Mouse (Mus musculus): ENCODE data around the gene Rab20. TPM values are rescaled to one million over a fixed set of nuclear protein-coding genes. Genes with fewer than 3 reads are reported as not detected.

Rab20 gene
- polyA plus RNA-seq, 1 experiment from 2014 or later, result 3.1 TPM

DNA sequence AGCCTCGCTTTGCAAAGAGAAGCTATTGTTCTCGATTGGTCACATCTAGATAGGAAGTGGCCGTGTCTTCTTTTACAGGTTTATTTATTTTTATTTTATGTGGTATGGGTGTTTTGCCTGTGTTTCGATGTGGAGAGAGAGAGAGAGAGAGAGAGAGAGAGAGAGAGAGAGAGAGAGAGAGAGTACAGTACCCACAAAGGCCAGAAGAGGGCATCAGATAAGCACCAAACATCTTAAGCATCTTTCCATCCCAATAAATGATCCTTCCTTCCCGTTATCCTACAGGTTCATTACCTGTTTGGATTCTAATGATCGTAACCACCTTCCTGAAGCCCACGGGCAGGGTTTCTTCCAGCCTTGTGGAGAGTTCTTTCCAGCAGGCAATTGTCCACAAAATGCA, 55.4 kb downstream of the Rab20 start:
- no peaks in the 10 kb centered on the region for H3K36me3 ChIP-seq
- no peak overlapping the region for H3K4me3 ChIP-seq (replicated peaks)
- H3K9ac ChIP-seq, result no peak overlapping the region
- H3K27me3 ChIP-seq, result no peaks in the 10 kb centered on the region
- WGBS (ENCODE audit: insufficient replicate concordance), result 49% methylated on average over 7 of the region's 7 CpGs
- H3K9me3 ChIP-seq (replicated peaks), result no peaks in the 10 kb centered on the region
- no peak for ATAC-seq (ENCODE audit: low read depth)
- H3K4me2 ChIP-seq, result no peak overlapping the region
- no peak overlapping the region for H3K27ac ChIP-seq
- no peaks in the 10 kb centered on the region for H3K4me1 ChIP-seq (replicated peaks)
- no peak for DNase-seq

DNA sequence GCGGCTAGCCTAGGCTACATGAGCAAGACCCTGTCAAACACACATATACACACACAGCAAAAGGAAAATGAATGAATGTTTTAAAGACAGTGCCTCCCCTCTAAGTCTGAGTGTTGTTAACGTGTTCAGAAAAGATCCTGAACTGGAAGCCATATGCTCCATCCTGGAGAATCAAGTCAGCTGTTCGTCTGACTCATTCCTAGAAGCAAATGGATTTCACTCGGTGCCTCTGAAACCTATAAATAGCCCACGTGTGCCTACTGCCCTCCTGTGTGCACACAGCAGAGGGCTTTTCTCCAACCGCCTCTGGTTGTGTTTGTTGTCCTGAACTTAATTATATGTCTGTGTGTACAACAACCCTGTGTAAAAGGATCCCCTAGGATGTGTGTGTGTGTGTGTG, 56.5 kb downstream of the Rab20 start:
- Histone ChIP-seq H3K4me2 (no peak overlapping the region), H3K9ac (no peak overlapping the region), H3K27ac (no peak overlapping the region), H3K36me3 (no peaks in the 10 kb centered on the region), H3K4me1 (replicated peaks) (no peaks in the 10 kb centered on the region), H3K4me3 (replicated peaks) (no peak overlapping the region), H3K27me3 (no peaks in the 10 kb centered on the region), H3K9me3 (replicated peaks) (no peaks in the 10 kb centered on the region)
- ATAC-seq (ENCODE audit: low read depth) (no peak), DNase-seq (no peak)
- WGBS (ENCODE audit: insufficient replicate concordance), result 55% methylated on average over 6 of the region's 6 CpGs

DNA sequence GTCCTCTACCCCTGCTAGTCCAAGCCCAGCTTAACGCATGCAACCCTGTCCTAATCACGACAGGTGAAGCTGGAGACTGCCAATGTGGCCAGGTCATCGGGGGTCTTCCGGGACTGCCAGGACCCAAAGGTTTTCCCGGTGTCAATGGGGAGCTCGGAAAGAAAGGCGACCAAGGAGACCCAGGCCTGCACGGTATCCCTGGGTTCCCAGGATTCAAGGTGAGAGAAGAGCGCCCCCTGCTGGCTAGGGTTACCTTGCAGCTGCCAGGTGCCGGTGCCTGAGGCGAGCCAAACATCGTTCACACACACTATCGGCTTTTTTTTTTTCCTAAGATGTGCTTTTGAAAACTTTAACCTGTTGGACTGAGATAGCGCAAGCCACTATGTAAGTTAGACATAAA, 57.4 kb downstream of the Rab20 start:
- no peaks in the 10 kb centered on the region for H3K4me1 ChIP-seq (replicated peaks)
- H3K4me3 ChIP-seq (replicated peaks), result no peak overlapping the region
- ATAC-seq (ENCODE audit: low read depth) (no peak), DNase-seq (no peak)
- H3K9ac ChIP-seq, result no peak overlapping the region
- H3K36me3 ChIP-seq, result no peaks in the 10 kb centered on the region
- H3K27ac ChIP-seq, result no peak overlapping the region
- H3K4me2 ChIP-seq, result no peak overlapping the region
- 49% methylated on average over 14 of the region's 14 CpGs for WGBS (ENCODE audit: insufficient replicate concordance)
- H3K9me3 ChIP-seq (replicated peaks), result no peaks in the 10 kb centered on the region
- no peaks in the 10 kb centered on the region for H3K27me3 ChIP-seq

DNA sequence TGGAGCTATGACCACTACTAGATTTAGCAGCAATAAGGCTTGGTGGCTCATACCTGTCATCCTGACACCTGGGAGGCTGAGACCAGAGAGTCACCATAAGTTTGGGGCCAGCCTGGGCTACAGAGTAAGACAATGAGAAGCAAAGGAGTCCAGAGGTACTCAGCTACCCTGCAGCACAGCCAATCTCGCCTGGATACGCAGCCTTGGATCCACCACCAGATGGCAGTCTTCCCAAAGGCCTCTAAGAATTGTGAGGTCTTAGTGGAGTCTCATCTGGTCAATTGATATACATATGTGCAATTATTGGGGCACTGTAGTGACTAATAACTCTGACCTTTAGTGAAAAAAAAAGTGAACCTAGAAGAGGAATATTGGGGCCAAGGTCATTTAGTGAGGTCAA, 58.9 kb downstream of the Rab20 start:
- H3K9ac ChIP-seq, result no peak overlapping the region
- H3K27me3 ChIP-seq, result no peaks in the 10 kb centered on the region
- no peaks in the 10 kb centered on the region for H3K4me1 ChIP-seq (replicated peaks)
- H3K36me3 ChIP-seq, result no peaks in the 10 kb centered on the region
- no peaks in the 10 kb centered on the region for H3K9me3 ChIP-seq (replicated peaks)
- WGBS (ENCODE audit: insufficient replicate concordance), result 13% methylated on average over 2 of the region's 2 CpGs
- no peak overlapping the region for H3K27ac ChIP-seq
- ATAC-seq (ENCODE audit: low read depth) (no peak), DNase-seq (peak; percentile 20)
- no peak overlapping the region for H3K4me3 ChIP-seq (replicated peaks)
- H3K4me2 ChIP-seq, result no peak overlapping the region

DNA sequence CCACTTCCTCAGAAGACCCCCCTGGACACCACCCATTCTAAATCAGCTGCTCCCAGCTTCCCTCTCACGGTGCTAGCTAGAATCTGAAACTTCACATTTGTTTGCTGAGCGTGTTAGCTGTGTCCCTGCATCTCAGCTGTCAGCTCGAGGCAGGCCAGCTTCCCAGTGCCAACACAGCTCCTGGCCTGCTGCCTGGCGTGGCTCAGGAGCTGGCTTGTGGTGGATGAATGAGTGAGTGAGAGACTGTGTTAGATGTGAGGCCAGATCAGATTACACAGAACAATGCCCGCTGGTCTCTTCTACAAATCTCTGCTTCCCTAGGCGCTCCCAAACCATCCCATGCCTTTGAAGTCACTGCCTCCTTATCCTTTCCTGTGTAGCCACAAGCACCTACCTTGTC, 59.3 kb downstream of the Rab20 start:
- Histone ChIP-seq H3K36me3 (no peaks in the 10 kb centered on the region), H3K4me1 (replicated peaks) (no peaks in the 10 kb centered on the region), H3K4me3 (replicated peaks) (no peak overlapping the region), H3K27ac (no peak overlapping the region), H3K27me3 (no peaks in the 10 kb centered on the region), H3K4me2 (no peak overlapping the region), H3K9me3 (replicated peaks) (no peaks in the 10 kb centered on the region), H3K9ac (no peak overlapping the region)
- DNase-seq, result no peak
- 41% methylated on average over 6 of the region's 6 CpGs for WGBS (ENCODE audit: insufficient replicate concordance)
- no peak for ATAC-seq (ENCODE audit: low read depth)

DNA sequence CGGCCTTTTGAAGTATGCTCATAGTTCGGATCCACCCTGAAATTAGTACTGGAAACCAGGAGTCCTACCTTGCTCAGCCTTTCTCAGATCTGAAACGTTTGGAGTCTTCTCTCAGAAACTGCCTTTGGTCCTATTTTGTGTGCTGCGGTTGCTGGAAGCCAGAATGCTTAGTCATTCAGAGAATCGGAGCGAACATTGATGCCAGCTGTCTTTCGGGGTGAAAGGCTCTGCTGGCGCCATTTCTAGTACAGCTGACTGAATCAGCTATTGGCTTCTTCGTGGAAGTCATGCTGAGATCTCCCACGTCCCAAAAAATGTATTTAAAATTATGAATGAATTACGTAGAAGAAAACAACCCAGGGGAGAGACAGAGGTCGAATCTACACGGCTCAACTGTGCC, 60.7 kb downstream of the Rab20 start:
- no peak for DNase-seq
- no peak overlapping the region for H3K4me2 ChIP-seq
- H3K4me1 ChIP-seq (replicated peaks), result no peaks in the 10 kb centered on the region
- H3K9ac ChIP-seq, result no peak overlapping the region
- ATAC-seq (ENCODE audit: low read depth), result no peak
- 61% methylated on average over 13 of the region's 13 CpGs for WGBS (ENCODE audit: insufficient replicate concordance)
- H3K27ac ChIP-seq, result no peak overlapping the region
- no peaks in the 10 kb centered on the region for H3K27me3 ChIP-seq
- no peak overlapping the region for H3K4me3 ChIP-seq (replicated peaks)
- no peaks in the 10 kb centered on the region for H3K9me3 ChIP-seq (replicated peaks)
- H3K36me3 ChIP-seq, result no peaks in the 10 kb centered on the region

DNA sequence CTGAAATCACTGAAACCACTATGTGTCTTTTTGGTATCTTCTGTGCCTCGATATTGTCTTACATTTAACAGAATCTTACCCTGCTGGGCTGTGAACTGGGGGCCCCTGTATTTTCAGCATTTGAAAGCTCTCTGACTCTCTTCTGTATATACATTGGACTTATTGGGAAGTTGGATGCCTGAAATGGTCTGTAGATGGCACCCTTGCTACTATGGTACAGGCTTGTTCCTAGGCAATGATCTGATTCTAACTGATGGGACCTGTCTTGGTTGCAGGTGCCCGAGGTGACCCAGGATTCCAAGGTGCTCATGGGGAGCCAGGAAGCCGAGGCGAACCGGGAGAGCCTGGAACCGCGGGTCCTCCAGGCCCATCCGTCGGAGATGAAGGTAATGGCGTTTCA, 63.4 kb downstream of the Rab20 start:
- Histone ChIP-seq H3K4me3 (replicated peaks) (no peak overlapping the region), H3K27me3 (no peaks in the 10 kb centered on the region), H3K36me3 (no peaks in the 10 kb centered on the region), H3K9ac (no peak overlapping the region), H3K4me2 (no peak overlapping the region), H3K9me3 (replicated peaks) (no peaks in the 10 kb centered on the region), H3K27ac (no peak overlapping the region), H3K4me1 (replicated peaks) (no peaks in the 10 kb centered on the region)
- DNase-seq (no peak), ATAC-seq (ENCODE audit: low read depth) (no peak)
- WGBS (ENCODE audit: insufficient replicate concordance), result 73% methylated on average over 10 of the region's 10 CpGs

DNA sequence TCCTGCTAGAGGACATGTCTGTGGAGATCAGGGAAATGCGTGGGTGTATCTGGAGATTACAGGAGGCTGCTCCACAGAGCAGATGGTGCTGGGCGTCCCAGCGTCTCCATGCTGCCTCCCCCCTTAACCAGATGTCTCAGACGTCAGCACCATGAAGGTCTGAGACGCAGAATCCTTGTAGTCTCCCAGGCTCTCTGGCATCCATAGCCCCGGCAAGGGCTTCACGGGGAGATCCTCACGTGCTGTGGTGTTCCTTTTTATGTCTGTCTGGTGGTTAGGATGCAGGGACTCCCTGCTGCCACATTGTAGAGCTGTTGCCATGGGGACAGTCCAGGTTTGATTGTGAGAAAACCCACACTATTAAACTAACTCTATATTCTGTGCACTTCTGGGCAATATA, 64.2 kb downstream of the Rab20 start:
- no peak overlapping the region for H3K4me2 ChIP-seq
- no peaks in the 10 kb centered on the region for H3K36me3 ChIP-seq
- no peak overlapping the region for H3K4me3 ChIP-seq (replicated peaks)
- no peak overlapping the region for H3K9ac ChIP-seq
- no peak for ATAC-seq (ENCODE audit: low read depth)
- no peak overlapping the region for H3K27ac ChIP-seq
- DNase-seq, result no peak
- no peaks in the 10 kb centered on the region for H3K4me1 ChIP-seq (replicated peaks)
- no peaks in the 10 kb centered on the region for H3K27me3 ChIP-seq
- WGBS (ENCODE audit: insufficient replicate concordance), result 61% methylated on average over 8 of the region's 8 CpGs
- H3K9me3 ChIP-seq (replicated peaks), result no peaks in the 10 kb centered on the region

DNA sequence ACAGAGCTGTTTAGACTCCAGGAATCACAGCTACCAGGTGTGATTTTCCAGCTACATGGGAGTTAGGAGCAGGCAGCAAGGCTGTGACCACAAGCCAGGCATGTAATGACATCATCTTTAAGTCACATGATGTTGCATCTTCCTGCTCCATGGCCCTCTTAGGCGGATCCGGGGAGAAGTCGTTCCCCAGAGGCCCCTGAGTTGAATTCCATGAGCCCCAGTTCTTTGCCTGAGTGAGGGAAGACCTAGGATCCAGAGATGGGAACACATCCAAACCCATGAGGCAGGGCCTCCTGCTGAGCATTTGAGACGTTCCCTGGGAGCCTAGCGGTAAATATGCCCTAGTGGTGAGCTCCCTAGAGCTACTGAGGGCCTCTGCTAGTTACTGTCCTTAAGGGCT, 66.1 kb downstream of the Rab20 start:
- Histone ChIP-seq H3K27ac (no peak overlapping the region), H3K27me3 (no peaks in the 10 kb centered on the region), H3K4me2 (no peak overlapping the region), H3K36me3 (no peaks in the 10 kb centered on the region), H3K9me3 (replicated peaks) (no peaks in the 10 kb centered on the region), H3K4me3 (replicated peaks) (no peak overlapping the region), H3K9ac (no peak overlapping the region), H3K4me1 (replicated peaks) (no peaks in the 10 kb centered on the region)
- ATAC-seq (ENCODE audit: low read depth), result no peak
- WGBS (ENCODE audit: insufficient replicate concordance), result 58% methylated on average over 5 of the region's 5 CpGs
- DNase-seq, result no peak

DNA sequence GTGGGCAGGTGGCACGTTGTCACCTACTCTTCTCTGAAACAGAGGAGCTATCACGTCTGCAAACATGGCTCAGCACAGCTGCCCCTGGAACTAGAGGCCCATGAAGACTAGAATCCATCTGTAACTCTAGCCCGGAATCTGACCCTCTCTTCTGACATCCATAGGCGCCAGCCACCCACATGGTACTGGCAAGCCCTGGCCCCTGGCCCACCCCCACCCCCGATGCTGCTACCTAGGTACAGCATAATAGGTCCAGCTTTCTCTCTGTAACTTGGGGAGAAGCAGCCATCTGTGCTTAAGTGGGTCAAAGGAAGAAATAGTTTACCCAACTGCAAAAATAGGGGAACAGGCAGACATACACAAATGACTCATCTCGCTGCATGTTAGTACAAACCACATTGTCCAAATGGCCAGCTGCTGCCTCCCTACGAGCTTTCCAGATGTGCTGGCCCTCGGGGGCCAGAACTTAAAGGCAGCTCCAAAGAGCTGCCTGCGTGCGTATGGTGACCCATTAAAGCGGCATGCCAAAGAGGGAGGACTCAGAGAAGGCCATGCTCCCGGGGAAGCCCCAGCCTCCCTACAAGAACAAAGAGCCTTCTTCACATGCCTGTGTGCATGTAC, 66.9 kb downstream of the Rab20 start:
- H3K27ac ChIP-seq, result no peak overlapping the region
- H3K4me2 ChIP-seq, result no peak overlapping the region
- no peaks in the 10 kb centered on the region for H3K4me1 ChIP-seq (replicated peaks)
- H3K9ac ChIP-seq, result no peak overlapping the region
- H3K9me3 ChIP-seq (replicated peaks), result no peaks in the 10 kb centered on the region
- H3K27me3 ChIP-seq, result no peaks in the 10 kb centered on the region
- DNase-seq, result no peak
- 65% methylated on average over 12 of the region's 12 CpGs for WGBS (ENCODE audit: insufficient replicate concordance)
- ATAC-seq (ENCODE audit: low read depth), result no peak
- no peaks in the 10 kb centered on the region for H3K36me3 ChIP-seq
- H3K4me3 ChIP-seq (replicated peaks), result no peak overlapping the region

DNA sequence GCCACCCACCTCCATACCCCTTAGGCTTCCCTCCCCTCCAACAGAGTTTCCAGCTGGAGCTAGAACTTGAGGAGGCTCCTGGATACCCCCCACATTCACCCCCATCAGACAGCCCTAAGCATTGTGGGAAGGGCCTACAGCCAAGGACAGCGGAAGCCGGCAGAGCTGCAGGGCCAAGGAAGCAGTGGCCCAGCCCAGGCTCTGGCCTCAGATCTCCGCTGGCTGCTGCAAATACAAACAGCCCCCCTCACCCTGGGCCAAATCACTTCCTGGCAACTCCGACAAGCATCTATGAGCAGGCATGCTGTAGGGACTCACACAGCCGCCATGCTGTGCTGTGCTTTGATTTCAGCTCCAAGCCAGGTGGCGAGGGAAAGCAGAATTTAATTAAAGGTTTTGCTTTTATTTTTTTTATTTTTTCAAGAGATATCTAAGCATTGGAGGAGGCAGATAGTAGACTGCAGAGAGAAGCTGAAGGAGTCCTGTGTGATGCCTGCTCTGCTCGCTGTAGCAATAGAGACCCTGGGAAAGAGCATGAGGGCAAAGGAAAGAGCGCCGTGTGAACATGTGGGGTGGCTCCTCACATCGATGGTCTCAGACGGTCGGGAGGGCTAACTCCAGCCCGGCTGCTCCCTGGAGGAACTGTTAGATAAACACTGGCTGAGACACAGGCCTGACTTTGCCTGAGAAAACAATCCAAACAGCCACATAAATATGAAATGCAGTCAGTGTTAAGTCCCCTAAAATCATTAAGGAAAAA, 72.6 kb downstream of the Rab20 start:
- H3K4me3 ChIP-seq (replicated peaks), result no peak overlapping the region
- no peak overlapping the region for H3K9ac ChIP-seq
- no peak overlapping the region for H3K27ac ChIP-seq
- no peak overlapping the region for H3K4me2 ChIP-seq
- no peaks in the 10 kb centered on the region for H3K4me1 ChIP-seq (replicated peaks)
- no peaks in the 10 kb centered on the region for H3K27me3 ChIP-seq
- no peak for ATAC-seq (ENCODE audit: low read depth)
- 65% methylated on average over 13 of the region's 13 CpGs for WGBS (ENCODE audit: insufficient replicate concordance)
- no peak for DNase-seq
- H3K36me3 ChIP-seq, result no peaks in the 10 kb centered on the region
- H3K9me3 ChIP-seq (replicated peaks), result no peaks in the 10 kb centered on the region

DNA sequence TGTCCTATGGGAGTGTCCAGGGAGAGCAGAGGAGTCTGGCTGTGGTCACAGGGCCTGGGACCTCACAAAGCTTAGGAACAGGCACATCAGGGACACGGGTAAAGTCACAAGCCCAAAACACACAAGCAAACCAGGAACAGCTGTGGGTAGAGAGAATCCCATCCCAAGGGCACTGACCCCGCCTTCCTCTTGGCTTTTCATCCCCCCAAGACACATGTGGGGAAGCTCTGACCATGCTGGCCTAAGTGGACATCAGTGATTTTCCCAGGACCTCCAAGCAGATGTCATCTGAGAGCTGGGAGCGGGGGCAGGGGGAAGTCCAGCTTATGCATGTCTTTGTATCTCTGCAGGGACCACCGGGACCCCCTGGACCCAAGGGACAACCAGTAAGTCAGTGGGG, 73.9 kb downstream of the Rab20 start:
- Histone ChIP-seq H3K9me3 (replicated peaks) (no peaks in the 10 kb centered on the region), H3K4me2 (no peak overlapping the region), H3K27ac (no peak overlapping the region), H3K4me1 (replicated peaks) (no peaks in the 10 kb centered on the region), H3K9ac (no peak overlapping the region), H3K4me3 (replicated peaks) (no peak overlapping the region), H3K27me3 (no peaks in the 10 kb centered on the region), H3K36me3 (no peaks in the 10 kb centered on the region)
- 66% methylated on average over 4 of the region's 4 CpGs for WGBS (ENCODE audit: insufficient replicate concordance)
- DNase-seq (no peak), ATAC-seq (ENCODE audit: low read depth) (no peak)

All from liver, embryonic 13.5 days (tissue).